Mouse (Mus musculus) E14TG2a.4 (cell line): ENCODE results near the gene Phtf1.

Source experiments
- CTCF ChIP-seq: conservative IDR thresholded peaks from 2 replicates; pipeline ENCODE4 v1.5.1; 2014; ENCODE audit warnings: low read length
- NANOG ChIP-seq: IDR thresholded peaks from 2 replicates; pipeline ENCODE4 v1.6.1; 2014; ENCODE audit warnings: borderline replicate concordance, low read length, mixed read lengths
- POU5F1 ChIP-seq: IDR thresholded peaks from 2 replicates; pipeline ENCODE4 v1.6.1; 2014; ENCODE audit warnings: low read length, borderline replicate concordance

DNA sequence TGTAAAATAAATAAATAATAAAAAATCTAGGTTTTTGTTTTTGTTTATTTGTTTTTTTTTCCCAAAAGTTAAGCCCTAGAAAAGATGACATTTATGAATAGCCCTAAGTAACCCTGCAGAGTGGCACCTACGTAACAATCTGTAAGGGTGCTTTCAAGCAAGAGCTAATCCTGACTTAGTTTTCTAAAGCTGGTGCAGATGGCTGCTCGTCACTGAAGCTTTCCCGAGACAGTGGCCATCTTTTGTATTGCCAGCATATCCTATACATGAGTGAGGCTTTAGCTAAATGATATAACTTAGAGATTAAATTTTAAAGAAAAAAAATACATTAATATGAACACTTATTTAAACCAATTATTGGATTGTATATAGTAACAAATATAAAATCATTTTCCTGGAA, 50.0 kb downstream of the Phtf1 start:
- TF ChIP-seq CTCF: no peak
- no peak for TF ChIP-seq POU5F1
- no peak for TF ChIP-seq NANOG
